Mouse (Mus musculus): ENCODE measurements around the gene Nr1h4. TPM values are rescaled to one million over a fixed set of nuclear protein-coding genes. Genes with fewer than 3 reads are reported as not detected.

The Nr1h4 gene
- polyA plus RNA-seq, 1 experiment = 10.2 TPM

GRCm38 (mm10) chr10:89443623-89444151, 89.7 kb downstream of the Nr1h4 start, which contains the start of gene Gas2l3:
Gene Gas2l3 (minus strand): TSS chr10:89443967.
- H3K4me1 ChIP-seq (ENCODE audit: control insufficient read depth, insufficient read depth, insufficient read length, low read length) = no peaks in the 10 kb centered on the region
- no peaks in the 10 kb centered on the region for H3K27me3 ChIP-seq (ENCODE audit: control insufficient read depth, insufficient read depth, low read length)
- TF ChIP-seq CTCF (IDR thresholded peaks at IDR 0.05; ENCODE audit: extremely low read depth, insufficient read length, insufficient replicate concordance, low read depth, low read length) (no peak), POLR2A (IDR thresholded peaks at IDR 0.05; ENCODE audit: low read depth, low read length) (peak; percentile 30; the same call in 1 of the 2 replicates)
- H3K4me3 ChIP-seq (ENCODE audit: low read depth, low read length) = peak within 1 kb of the TSS; percentile 71
- no peaks in the 10 kb centered on the region for H3K36me3 ChIP-seq (ENCODE audit: control insufficient read depth, insufficient read depth, low read length)
- peak within 1 kb of the TSS; percentile 22 for H3K27ac ChIP-seq (ENCODE audit: insufficient read depth, low read depth, low read length)
- under 1% methylated on average over 39 of the region's 39 CpGs for WGBS

- peak overlapping the region; percentile 71 for H3K4me3 ChIP-seq (ENCODE audit: low read depth, low read length)
- H3K27me3 ChIP-seq (ENCODE audit: control insufficient read depth, insufficient read depth, low read length) = no peaks in the 10 kb centered on the region
- H3K36me3 ChIP-seq (ENCODE audit: control insufficient read depth, insufficient read depth, low read length) = no peaks in the 10 kb centered on the region
- no peaks in the 10 kb centered on the region for H3K4me1 ChIP-seq (ENCODE audit: control insufficient read depth, insufficient read depth, insufficient read length, low read length)
- peak overlapping the region; percentile 22; the same call in 1 of the 2 replicates for H3K27ac ChIP-seq (ENCODE audit: insufficient read depth, low read depth, low read length)
- TF ChIP-seq CTCF (IDR thresholded peaks at IDR 0.05; ENCODE audit: extremely low read depth, insufficient read length, insufficient replicate concordance, low read depth, low read length) = no peak
- TF ChIP-seq POLR2A (IDR thresholded peaks at IDR 0.05; ENCODE audit: low read depth, low read length) = no peak
- WGBS = under 1% methylated on average over 17 of the region's 17 CpGs
Observed at GRCm38 (mm10) chr10:89443115-89443622, 90.2 kb downstream of the Nr1h4 start.

GRCm38 (mm10) chr10:89442640-89443039, 90.7 kb downstream of the Nr1h4 start:
- WGBS = 4% methylated on average over 4 of the region's 4 CpGs
- no peaks in the 10 kb centered on the region for H3K36me3 ChIP-seq (ENCODE audit: control insufficient read depth, insufficient read depth, low read length)
- H3K27ac ChIP-seq (ENCODE audit: insufficient read depth, low read depth, low read length) = no peak overlapping the region
- no peaks in the 10 kb centered on the region for H3K4me1 ChIP-seq (ENCODE audit: control insufficient read depth, insufficient read depth, insufficient read length, low read length)
- TF ChIP-seq CTCF (IDR thresholded peaks at IDR 0.05; ENCODE audit: extremely low read depth, insufficient read length, insufficient replicate concordance, low read depth, low read length) (no peak), POLR2A (IDR thresholded peaks at IDR 0.05; ENCODE audit: low read depth, low read length) (no peak)
- peak overlapping the region; percentile 71; the same call in 1 of the 2 replicates for H3K4me3 ChIP-seq (ENCODE audit: low read depth, low read length)
- no peaks in the 10 kb centered on the region for H3K27me3 ChIP-seq (ENCODE audit: control insufficient read depth, insufficient read depth, low read length)

GRCm38 (mm10) chr10:89441961-89442360, 91.4 kb downstream of the Nr1h4 start:
- WGBS = 81% methylated on average over 3 of the region's 3 CpGs
- Histone ChIP-seq H3K4me1 (ENCODE audit: control insufficient read depth, insufficient read depth, insufficient read length, low read length) (no peaks in the 10 kb centered on the region), H3K36me3 (ENCODE audit: control insufficient read depth, insufficient read depth, low read length) (no peaks in the 10 kb centered on the region), H3K27ac (ENCODE audit: insufficient read depth, low read depth, low read length) (no peak overlapping the region), H3K4me3 (ENCODE audit: low read depth, low read length) (no peak overlapping the region), H3K27me3 (ENCODE audit: control insufficient read depth, insufficient read depth, low read length) (no peaks in the 10 kb centered on the region)
- TF ChIP-seq CTCF (IDR thresholded peaks at IDR 0.05; ENCODE audit: extremely low read depth, insufficient read length, insufficient replicate concordance, low read depth, low read length) (no peak), POLR2A (IDR thresholded peaks at IDR 0.05; ENCODE audit: low read depth, low read length) (no peak)

- H3K4me1 ChIP-seq (ENCODE audit: control insufficient read depth, insufficient read depth, insufficient read length, low read length) = no peaks in the 10 kb centered on the region
- no peak overlapping the region for H3K4me3 ChIP-seq (ENCODE audit: low read depth, low read length)
- peak overlapping the region; percentile 44; the same call in 1 of the 2 replicates for H3K27ac ChIP-seq (ENCODE audit: insufficient read depth, low read depth, low read length)
- H3K36me3 ChIP-seq (ENCODE audit: control insufficient read depth, insufficient read depth, low read length) = no peaks in the 10 kb centered on the region
- no peak for TF ChIP-seq CTCF (IDR thresholded peaks at IDR 0.05; ENCODE audit: extremely low read depth, insufficient read length, insufficient replicate concordance, low read depth, low read length)
- no peak for TF ChIP-seq POLR2A (IDR thresholded peaks at IDR 0.05; ENCODE audit: low read depth, low read length)
- no peaks in the 10 kb centered on the region for H3K27me3 ChIP-seq (ENCODE audit: control insufficient read depth, insufficient read depth, low read length)
- WGBS = 62% methylated on average over 7 of the region's 7 CpGs
Observed at GRCm38 (mm10) chr10:89439380-89439779, 94.0 kb downstream of the Nr1h4 start.

GRCm38 (mm10) chr10:89437996-89438395, 95.4 kb downstream of the Nr1h4 start:
- Histone ChIP-seq H3K27me3 (ENCODE audit: control insufficient read depth, insufficient read depth, low read length) (no peaks in the 10 kb centered on the region), H3K36me3 (ENCODE audit: control insufficient read depth, insufficient read depth, low read length) (peaks cover 2% of the 10 kb centered on the region; the same call in 1 of the 2 replicates), H3K27ac (ENCODE audit: insufficient read depth, low read depth, low read length) (no peak overlapping the region), H3K4me3 (ENCODE audit: low read depth, low read length) (no peak overlapping the region), H3K4me1 (ENCODE audit: control insufficient read depth, insufficient read depth, insufficient read length, low read length) (no peaks in the 10 kb centered on the region)
- 85% methylated on average over 12 of the region's 12 CpGs for WGBS
- TF ChIP-seq POLR2A (IDR thresholded peaks at IDR 0.05; ENCODE audit: low read depth, low read length) (no peak), CTCF (IDR thresholded peaks at IDR 0.05; ENCODE audit: extremely low read depth, insufficient read length, insufficient replicate concordance, low read depth, low read length) (no peak)

- WGBS = 92% methylated on average over 9 of the region's 9 CpGs
- TF ChIP-seq POLR2A (IDR thresholded peaks at IDR 0.05; ENCODE audit: low read depth, low read length) (no peak), CTCF (IDR thresholded peaks at IDR 0.05; ENCODE audit: extremely low read depth, insufficient read length, insufficient replicate concordance, low read depth, low read length) (no peak)
- Histone ChIP-seq H3K36me3 (ENCODE audit: control insufficient read depth, insufficient read depth, low read length) (peaks cover 2% of the 10 kb centered on the region; the same call in 1 of the 2 replicates), H3K4me3 (ENCODE audit: low read depth, low read length) (no peak overlapping the region), H3K27me3 (ENCODE audit: control insufficient read depth, insufficient read depth, low read length) (no peaks in the 10 kb centered on the region), H3K4me1 (ENCODE audit: control insufficient read depth, insufficient read depth, insufficient read length, low read length) (no peaks in the 10 kb centered on the region), H3K27ac (ENCODE audit: insufficient read depth, low read depth, low read length) (no peak overlapping the region; the same call in 1 of the 2 replicates)
Observed at GRCm38 (mm10) chr10:89437472-89437871, 95.9 kb downstream of the Nr1h4 start.

Measured in small intestine, adult 2 months (tissue).